Mouse (Mus musculus) forelimb bud, embryonic 11.5 days (tissue): Measurements from ENCODE around the gene Prlhr.
A peak's percentile ranks its signal among the peaks of the same experiment; 100 is the strongest.

Experiments used
- DNase-seq: peaks from one replicate; pipeline ENCODE4 v3.0.0-alpha.2; 2012; ENCODE audit warnings: low read depth, low spot score

Gene Prlhr

GRCm38 (mm10) chr19:60432347-60433129 lies 35.6 kb downstream of the Prlhr start:
- DNase-seq: no peak

DNA sequence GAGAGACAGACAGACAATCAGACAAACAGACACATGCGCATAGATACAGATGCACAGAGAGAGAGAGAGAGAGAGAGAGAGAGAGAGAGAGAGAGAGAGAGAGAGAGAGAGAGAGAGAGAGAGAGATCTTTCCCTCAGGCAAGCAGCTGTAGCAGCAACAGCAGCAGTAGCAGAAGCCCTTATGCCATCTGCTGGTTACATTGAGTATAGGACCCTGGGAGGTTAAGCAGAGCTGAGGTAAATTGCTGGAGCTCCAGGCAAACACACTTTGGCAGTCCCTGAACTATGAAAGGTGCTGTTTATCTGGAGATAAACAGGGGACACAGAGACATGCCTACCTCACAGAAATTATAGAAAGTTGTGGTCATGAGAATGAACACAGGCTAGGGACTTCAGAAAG lies 50.5 kb downstream of the Prlhr start:
- DNase-seq: peak; percentile 51
